Comparison of ENCODE assay signal across 30 mouse cellular contexts in genomic region chr5:67649156-67649555, GRCm38 (mm10). TPM values are rescaled to one million over a fixed set of nuclear protein-coding genes. Genes with fewer than 3 reads are reported as not detected.
"Had no signal": no experiment of that assay in that cellular context is flagged by ENCODE, and none has a peak within 500 bp of the region (broad histone marks: within the 10 kb centered on the region; RNA-seq: fewer than 3 reads in every experiment).

No protein-coding gene starts in this region.

- H3K4me1 ChIP-seq: embryonic facial prominence, embryonic 15.5 days; forebrain, embryonic 10.5 days; forebrain, embryonic 12.5 days; forebrain, embryonic 13.5 days; forebrain, embryonic 15.5 days had no signal

- H3K9me3 ChIP-seq: embryonic facial prominence, embryonic 10.5 days; embryonic facial prominence, embryonic 12.5 days; embryonic facial prominence, embryonic 13.5 days; embryonic facial prominence, embryonic 15.5 days; forebrain, embryonic 10.5 days; forebrain, embryonic 12.5 days; forebrain, embryonic 15.5 days had no signal

- H3K4me2 ChIP-seq: embryonic facial prominence, embryonic 12.5 days; embryonic facial prominence, embryonic 13.5 days; embryonic facial prominence, embryonic 15.5 days; forebrain, embryonic 12.5 days; forebrain, embryonic 13.5 days; forebrain, embryonic 15.5 days had no signal

- H3K4me3 ChIP-seq: embryonic facial prominence, embryonic 10.5 days; embryonic facial prominence, embryonic 12.5 days; embryonic facial prominence, embryonic 13.5 days; embryonic facial prominence, embryonic 15.5 days; erythroblast, embryonic 14.5 days; forebrain, embryonic 10.5 days; forebrain, embryonic 12.5 days; forebrain, embryonic 13.5 days; forebrain, embryonic 15.5 days; gastrocnemius, adult 2 months; heart, adult 2 months had no signal

- H3K27me3 ChIP-seq: embryonic facial prominence, embryonic 12.5 days; forebrain, embryonic 13.5 days; forebrain, embryonic 15.5 days had no signal

- ATAC-seq: forebrain, embryonic 13.5 days; forebrain, embryonic 14.5 days; forebrain, embryonic 15.5 days; forebrain, embryonic 16.5 days; forebrain, postnatal 0 days had no signal

- H3K27ac ChIP-seq: embryonic facial prominence, embryonic 10.5 days; embryonic facial prominence, embryonic 12.5 days; embryonic facial prominence, embryonic 13.5 days; embryonic facial prominence, embryonic 15.5 days; forebrain, embryonic 10.5 days; forebrain, embryonic 12.5 days; forebrain, embryonic 13.5 days; forebrain, embryonic 15.5 days; gastrocnemius, adult 2 months; heart, adult 2 months had no signal

- DNase-seq: cerebellum, adult 2 months; cerebellum, adult 8-10 months; cerebellum, adult 9-10 months; cerebellum, adult 9-11 months; cerebellum, postnatal 10 days; cerebellum, postnatal 14 days; cerebellum, postnatal 25 days; cerebellum, postnatal 36 days; embryo, embryonic 11 days; forebrain, postnatal 0 days; gastrocnemius, adult 2 months; gastrocnemius, postnatal 10 days; gastrocnemius, postnatal 14 days; gastrocnemius, postnatal 25 days; gastrocnemius, postnatal 36 days; heart, adult 18-20 months; heart, adult 2 months had no signal

- H3K36me3 ChIP-seq: embryonic facial prominence, embryonic 10.5 days; embryonic facial prominence, embryonic 12.5 days; embryonic facial prominence, embryonic 13.5 days; embryonic facial prominence, embryonic 15.5 days had no signal

- H3K9ac ChIP-seq: embryonic facial prominence, embryonic 12.5 days; embryonic facial prominence, embryonic 13.5 days; embryonic facial prominence, embryonic 15.5 days; forebrain, embryonic 12.5 days; forebrain, embryonic 13.5 days; forebrain, embryonic 15.5 days; forebrain, postnatal 0 days had no signal

RNA-seq across cellular contexts. Expression of gene Shisa3, which starts 41.5 kb away (rescaled TPM):
- total RNA-seq: common myeloid progenitor, adult 5-6 weeks; granulocyte monocyte progenitor cell, adult 5-6 weeks had no signal
- polyA plus RNA-seq: erythroblast, embryonic 14.5 days had no signal
